Mouse (Mus musculus) testis, adult 2 months (tissue): ENCODE results near the gene Acin1.
A peak's percentile ranks its signal among the peaks of the same experiment; 100 is the strongest.

Experiments
- CTCF ChIP-seq: fragments of 200-500 bp; IDR thresholded peaks from 2 replicates; pipeline ENCODE4 v1.5.1; 2012; ENCODE audit warnings: low read depth, mild to moderate bottlenecking, inconsistent platforms, low read length, moderate library complexity; ENCODE audit not compliant: control insufficient read depth, insufficient read depth, insufficient replicate concordance
- POLR2A ChIP-seq: fragments of 200-500 bp; IDR thresholded peaks from 2 replicates; pipeline ENCODE4 v1.6.1; 2012; ENCODE audit warnings: low read depth, mild to moderate bottlenecking, inconsistent platforms, low read length, moderate library complexity; ENCODE audit not compliant: control insufficient read depth

DNA sequence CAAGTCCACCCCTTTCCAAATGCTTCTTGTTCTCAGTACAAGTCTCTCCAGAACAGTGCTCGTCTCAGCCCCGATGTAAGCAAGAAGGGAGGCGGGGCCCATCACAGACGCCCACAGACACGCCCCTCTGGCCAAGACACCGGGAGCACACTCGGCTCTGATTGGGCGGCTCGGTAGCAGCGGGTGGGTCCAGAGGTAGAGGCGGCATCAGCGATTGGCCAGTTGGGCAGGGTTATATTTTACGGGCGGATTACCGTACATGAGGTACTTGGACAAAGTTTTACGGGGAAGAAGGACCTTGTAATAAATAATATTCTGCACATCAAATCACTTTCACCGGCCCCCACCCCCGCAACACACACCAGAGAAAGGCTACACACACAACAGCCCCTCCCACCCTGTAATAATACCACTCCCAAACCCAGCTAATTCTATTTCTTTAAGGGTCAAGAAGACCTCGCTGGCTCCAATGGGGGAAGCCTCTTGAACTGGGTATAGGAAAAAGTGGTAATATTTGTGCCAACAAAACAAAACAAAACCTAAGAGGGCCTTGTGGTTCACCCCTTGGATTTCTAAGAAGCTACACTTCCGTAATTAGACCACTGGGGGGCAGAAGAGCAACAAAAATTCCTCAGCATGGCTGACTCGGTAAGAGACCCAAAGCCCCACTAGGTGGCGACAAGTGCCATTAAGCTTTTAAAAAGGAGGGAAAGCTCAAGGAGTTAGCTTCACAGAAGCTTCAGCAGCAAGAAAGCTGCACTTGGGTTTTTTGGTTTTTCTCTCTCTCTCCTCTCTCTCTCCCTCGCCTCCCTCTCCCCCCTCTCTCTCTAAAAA lies 35.9 kb downstream of the Acin1 start:
- TF ChIP-seq CTCF (peak; percentile 34; the same call in 1 of the 2 replicates), POLR2A (no peak)
